Mouse (Mus musculus) liver, embryonic 13.5 days (tissue): Measurements from ENCODE around the gene Tex29. TPM values are rescaled to one million over a fixed set of nuclear protein-coding genes. Genes with fewer than 3 reads are reported as not detected.
"Not testable (repeated sequence)": the region's sequence is repeated elsewhere in the genome, so short reads cannot be mapped to it uniquely, and the experiment has no call there.

Experiments
- ATAC-seq: fragments of 200-750 bp; cut with Nextera tagmentation; 2 replicates; pipeline ENCODE4 v1.8.0; 2017; ENCODE audit warnings: low read depth, mild to moderate bottlenecking, moderate number of reproducible peaks, moderate library complexity
- DNase-seq: peaks from one replicate; pipeline ENCODE4 v3.0.0; 2022
- H3K27ac ChIP-seq: fragments of 300-500 bp; sonication (generic); 2 replicates; pipeline ENCODE4 v1.5.1; 2015; ENCODE audit warnings: moderate library complexity, mild to moderate bottlenecking, inconsistent platforms
- H3K27me3 ChIP-seq: fragments of 300-500 bp; sonication (generic); 2 replicates; pipeline ENCODE4 v1.6.1; 2015; ENCODE audit warnings: mild to moderate bottlenecking, inconsistent platforms
- H3K36me3 ChIP-seq: fragments of 300-500 bp; sonication (generic); 2 replicates; pipeline ENCODE4 v1.6.1; 2015; ENCODE audit warnings: mild to moderate bottlenecking, inconsistent platforms
- H3K4me1 ChIP-seq: fragments of 300-500 bp; sonication (generic); replicated peaks from 2 replicates; pipeline ENCODE4 v1.6.1; 2015; ENCODE audit warnings: inconsistent platforms
- H3K4me2 ChIP-seq: fragments of 300-500 bp; sonication (generic); 2 replicates; pipeline ENCODE4 v1.6.1; 2015; ENCODE audit warnings: inconsistent platforms, mild to moderate bottlenecking, moderate library complexity
- H3K4me3 ChIP-seq: fragments of 300-500 bp; sonication (generic); replicated peaks from 2 replicates; pipeline ENCODE4 v1.5.1; 2015; ENCODE audit warnings: mild to moderate bottlenecking, inconsistent platforms
- H3K9ac ChIP-seq: fragments of 300-500 bp; sonication (generic); 2 replicates; pipeline ENCODE4 v1.6.1; 2015; ENCODE audit warnings: mild to moderate bottlenecking, inconsistent platforms
- H3K9me3 ChIP-seq: fragments of 300-500 bp; sonication (generic); replicated peaks from 2 replicates; pipeline ENCODE4 v1.6.1; 2016; ENCODE audit warnings: inconsistent platforms
- WGBS: fragments of 180-500 bp; shearing (Covaris S2); methylation state at CpG from one replicate; pipeline ENCODE4 v1.1.7; 2015; ENCODE audit not compliant: insufficient replicate concordance; 5-methylcytosine and 5-hydroxymethylcytosine counted together
- polyA plus RNA-seq: library from polyadenylated mRNA; unstranded; fragments of >200 nt; fragmentation: Nextera tagmentation; extraction: Ambion mirVana; gene quantifications from 2 replicates; pipeline ENCODE4 v1.2.1, GENCODE M21; 2015

Tex29 gene
- polyA plus RNA-seq, 1 experiment from 2014 or later: not detected

- Histone ChIP-seq H3K4me3 (no peak overlapping the region), H3K36me3 (peaks cover 56% of the 10 kb centered on the region), H3K4me2 (no peak overlapping the region), H3K27ac (no peak overlapping the region), H3K9ac (no peak overlapping the region), H3K4me1 (peaks cover 9% of the 10 kb centered on the region), H3K9me3 (no peaks in the 10 kb centered on the region), H3K27me3 (no peaks in the 10 kb centered on the region)
- ATAC-seq (no peak), DNase-seq (no peak)
- WGBS: 28% methylated on average over 5 of the region's 5 CpGs
Measured at GRCm38 (mm10) chr8:11831939-11832338, 8.3 kb upstream of the Tex29 start.

GRCm38 (mm10) chr8:11833157-11833556 lies 7.1 kb upstream of the Tex29 start:
- WGBS: 82% methylated on average over 4 of the region's 4 CpGs
- Histone ChIP-seq H3K36me3 (peaks cover 46% of the 10 kb centered on the region), H3K9me3 (no peaks in the 10 kb centered on the region), H3K4me1 (peaks cover 9% of the 10 kb centered on the region), H3K4me3 (no peak overlapping the region), H3K27me3 (no peaks in the 10 kb centered on the region), H3K27ac (no peak overlapping the region), H3K9ac (no peak overlapping the region), H3K4me2 (no peak overlapping the region)
- DNase-seq: no peak
- no peak for ATAC-seq

GRCm38 (mm10) chr8:11834200-11834599 lies 6.1 kb upstream of the Tex29 start:
- H3K9ac ChIP-seq: no peak overlapping the region
- peaks cover 9% of the 10 kb centered on the region for H3K4me1 ChIP-seq
- ATAC-seq (no peak), DNase-seq (no peak)
- no peak overlapping the region for H3K4me2 ChIP-seq
- 75% methylated on average over 5 of the region's 5 CpGs for WGBS
- H3K27me3 ChIP-seq: no peaks in the 10 kb centered on the region
- H3K9me3 ChIP-seq: no peaks in the 10 kb centered on the region
- no peak overlapping the region for H3K4me3 ChIP-seq
- no peak overlapping the region for H3K27ac ChIP-seq
- peaks cover 39% of the 10 kb centered on the region for H3K36me3 ChIP-seq

GRCm38 (mm10) chr8:11834691-11835090 lies 5.6 kb upstream of the Tex29 start:
- H3K4me2 ChIP-seq: no peak overlapping the region
- H3K4me1 ChIP-seq: peaks cover 9% of the 10 kb centered on the region
- H3K27ac ChIP-seq: no peak overlapping the region
- no peak for ATAC-seq
- peaks cover 39% of the 10 kb centered on the region for H3K36me3 ChIP-seq
- H3K4me3 ChIP-seq: no peak overlapping the region
- H3K9ac ChIP-seq: no peak overlapping the region
- 81% methylated on average over 16 of the region's 16 CpGs for WGBS
- no peaks in the 10 kb centered on the region for H3K9me3 ChIP-seq
- DNase-seq: no peak
- H3K27me3 ChIP-seq: no peaks in the 10 kb centered on the region

- no peaks in the 10 kb centered on the region for H3K9me3 ChIP-seq
- H3K4me3 ChIP-seq: no peak overlapping the region
- WGBS: 47% methylated on average over 8 of the region's 8 CpGs
- H3K36me3 ChIP-seq: no peaks in the 10 kb centered on the region
- no peak overlapping the region for H3K27ac ChIP-seq
- ATAC-seq (no peak), DNase-seq (no peak)
- H3K4me1 ChIP-seq: no peaks in the 10 kb centered on the region
- no peaks in the 10 kb centered on the region for H3K27me3 ChIP-seq
- no peak overlapping the region for H3K4me2 ChIP-seq
- no peak overlapping the region for H3K9ac ChIP-seq
Measured at GRCm38 (mm10) chr8:11841571-11841970, 1.3 kb downstream of the Tex29 start.

GRCm38 (mm10) chr8:11842757-11843156 lies 2.5 kb downstream of the Tex29 start:
- H3K27me3 ChIP-seq: no peaks in the 10 kb centered on the region
- H3K9ac ChIP-seq: no peak overlapping the region
- H3K9me3 ChIP-seq: no peaks in the 10 kb centered on the region
- H3K27ac ChIP-seq: no peak overlapping the region
- no peak for ATAC-seq
- H3K36me3 ChIP-seq: no peaks in the 10 kb centered on the region
- no peak for DNase-seq
- H3K4me1 ChIP-seq: no peaks in the 10 kb centered on the region
- H3K4me3 ChIP-seq: no peak overlapping the region
- 75% methylated on average over 8 of the region's 8 CpGs for WGBS
- no peak overlapping the region for H3K4me2 ChIP-seq

GRCm38 (mm10) chr8:11843677-11844315 lies 3.5 kb downstream of the Tex29 start:
- ATAC-seq (no peak), DNase-seq (no peak)
- H3K4me3 ChIP-seq: no peak overlapping the region
- WGBS: 66% methylated on average over 13 of the region's 13 CpGs
- H3K36me3 ChIP-seq: no peaks in the 10 kb centered on the region
- H3K27me3 ChIP-seq: no peaks in the 10 kb centered on the region
- no peak overlapping the region for H3K27ac ChIP-seq
- no peak overlapping the region for H3K9ac ChIP-seq
- no peak overlapping the region for H3K4me2 ChIP-seq
- no peaks in the 10 kb centered on the region for H3K4me1 ChIP-seq
- no peaks in the 10 kb centered on the region for H3K9me3 ChIP-seq

GRCm38 (mm10) chr8:11844316-11844685 lies 4.0 kb downstream of the Tex29 start:
- no peaks in the 10 kb centered on the region for H3K36me3 ChIP-seq
- H3K4me2 ChIP-seq: no peak overlapping the region
- no peak overlapping the region for H3K4me3 ChIP-seq
- 70% methylated on average over 7 of the region's 7 CpGs for WGBS
- DNase-seq (no peak), ATAC-seq (no peak)
- H3K27ac ChIP-seq: no peak overlapping the region
- no peaks in the 10 kb centered on the region for H3K27me3 ChIP-seq
- H3K4me1 ChIP-seq: no peaks in the 10 kb centered on the region
- H3K9me3 ChIP-seq: no peaks in the 10 kb centered on the region
- no peak overlapping the region for H3K9ac ChIP-seq

GRCm38 (mm10) chr8:11846807-11847206 lies 6.5 kb downstream of the Tex29 start:
- ATAC-seq (no peak), DNase-seq (no peak)
- Histone ChIP-seq H3K27ac (no peak overlapping the region), H3K27me3 (no peaks in the 10 kb centered on the region), H3K36me3 (no peaks in the 10 kb centered on the region), H3K4me3 (no peak overlapping the region), H3K4me1 (no peaks in the 10 kb centered on the region), H3K4me2 (no peak overlapping the region), H3K9me3 (no peaks in the 10 kb centered on the region), H3K9ac (no peak overlapping the region)
- 66% methylated on average over 6 of the region's 6 CpGs for WGBS

GRCm38 (mm10) chr8:11867832-11868231 lies 27.6 kb downstream of the Tex29 start:
- H3K4me3 ChIP-seq: no peak overlapping the region
- H3K9me3 ChIP-seq: no peaks in the 10 kb centered on the region
- DNase-seq: no peak
- H3K4me1 ChIP-seq: no peaks in the 10 kb centered on the region
- no peak for ATAC-seq
- H3K36me3 ChIP-seq: no peaks in the 10 kb centered on the region
- H3K9ac ChIP-seq: no peak overlapping the region
- no peaks in the 10 kb centered on the region for H3K27me3 ChIP-seq
- H3K27ac ChIP-seq: no peak overlapping the region
- no peak overlapping the region for H3K4me2 ChIP-seq

GRCm38 (mm10) chr8:11874227-11874626 lies 34.0 kb downstream of the Tex29 start:
- not testable (repeated sequence) for H3K4me3 ChIP-seq, H3K36me3 ChIP-seq, DNase-seq, ATAC-seq, H3K4me2 ChIP-seq, H3K9me3 ChIP-seq, H3K27me3 ChIP-seq, H3K9ac ChIP-seq, H3K4me1 ChIP-seq, H3K27ac ChIP-seq
- WGBS: 70% methylated on average over 6 of the region's 6 CpGs

- H3K27ac ChIP-seq: no peak overlapping the region
- no peaks in the 10 kb centered on the region for H3K36me3 ChIP-seq
- WGBS: 63% methylated on average over 3 of the region's 3 CpGs
- no peaks in the 10 kb centered on the region for H3K9me3 ChIP-seq
- DNase-seq (no peak), ATAC-seq (no peak)
- H3K4me3 ChIP-seq: no peak overlapping the region
- no peak overlapping the region for H3K9ac ChIP-seq
- H3K4me1 ChIP-seq: no peaks in the 10 kb centered on the region
- no peak overlapping the region for H3K4me2 ChIP-seq
- no peaks in the 10 kb centered on the region for H3K27me3 ChIP-seq
Measured at GRCm38 (mm10) chr8:11884646-11885045, 44.4 kb downstream of the Tex29 start.
